Mouse (Mus musculus) liver, postnatal 0 days (tissue): Measurements from ENCODE around the gene Nat8f2. TPM values are rescaled to one million over a fixed set of nuclear protein-coding genes. Genes with fewer than 3 reads are reported as not detected.
"Not testable (repeated sequence)": the region's sequence is repeated elsewhere in the genome, so short reads cannot be mapped to it uniquely, and the experiment has no call there.

ENCODE experiments used
- ATAC-seq: fragments of 200-750 bp; cut with Nextera tagmentation; 2 replicates; pipeline ENCODE4 v1.8.0; 2017; ENCODE audit warnings: mild to moderate bottlenecking, moderate library complexity
- DNase-seq: peaks from one replicate; pipeline ENCODE4 v3.0.0-alpha.2; 2016
- H3K27ac ChIP-seq: fragments of 300-500 bp; sonication (generic); 2 replicates; pipeline ENCODE4 v1.5.1; 2014; ENCODE audit warnings: antibody characterized with exemption, moderate library complexity, mild to moderate bottlenecking, low read depth
- H3K27me3 ChIP-seq: fragments of 300-500 bp; sonication (generic); 2 replicates; pipeline ENCODE4 v1.6.1; 2014; ENCODE audit warnings: low read length, control low read depth, mixed read lengths; ENCODE audit not compliant: insufficient read depth
- H3K36me3 ChIP-seq: fragments of 300-500 bp; sonication (generic); replicated peaks from 2 replicates; pipeline ENCODE4 v1.6.1; 2014; ENCODE audit warnings: mild to moderate bottlenecking, control low read depth, low read length, moderate library complexity, mixed read lengths; ENCODE audit not compliant: insufficient read depth
- H3K4me1 ChIP-seq: fragments of 300-500 bp; sonication (generic); 2 replicates; pipeline ENCODE4 v1.6.1; 2014; ENCODE audit warnings: antibody characterized with exemption, mild to moderate bottlenecking, control low read depth; ENCODE audit not compliant: insufficient read depth
- H3K4me2 ChIP-seq: fragments of 300-500 bp; sonication (generic); 2 replicates; pipeline ENCODE4 v1.6.1; 2014; ENCODE audit warnings: low read depth, mild to moderate bottlenecking, low read length, moderate library complexity, mixed read lengths
- H3K4me3 ChIP-seq: fragments of 300-500 bp; sonication (generic); 2 replicates; pipeline ENCODE4 v1.5.1; 2014; ENCODE audit warnings: low read depth, low read length
- H3K9ac ChIP-seq: fragments of 300-500 bp; sonication (generic); replicated peaks from 2 replicates; pipeline ENCODE4 v1.6.1; 2014; ENCODE audit warnings: mild to moderate bottlenecking, moderate library complexity
- H3K9me3 ChIP-seq: fragments of 300-500 bp; sonication (generic); 2 replicates; pipeline ENCODE4 v1.6.1; 2016; ENCODE audit warnings: mild to moderate bottlenecking, control low read depth, low read length, mixed read lengths
- CTCF ChIP-seq: sonication (generic); IDR thresholded peaks from 2 replicates; pipeline ENCODE4 v1.5.1; 2016; ENCODE audit warnings: antibody characterized with exemption, low read depth
- EP300 ChIP-seq: IDR thresholded peaks from 2 replicates; pipeline ENCODE4 v1.6.1; 2016; ENCODE audit warnings: antibody characterized with exemption, low read depth, mild to moderate bottlenecking
- WGBS: fragments of 180-500 bp; shearing (Covaris S2); extraction: QIAGEN DNeasy Blood & Tissue Kit; methylation state at CpG from one replicate; pipeline ENCODE4 v1.1.7; 2014; ENCODE audit not compliant: insufficient replicate concordance; 5-methylcytosine and 5-hydroxymethylcytosine counted together
- polyA plus RNA-seq: library from polyadenylated mRNA; unstranded; fragments of >200 nt; fragmentation: Nextera tagmentation; extraction: Ambion mirVana; gene quantifications from 2 replicates; pipeline ENCODE4 v1.2.1, GENCODE M21; 2015

Nat8f2 gene
- polyA plus RNA-seq, 1 experiment from 2014 or later = 1.7 TPM

DNA sequence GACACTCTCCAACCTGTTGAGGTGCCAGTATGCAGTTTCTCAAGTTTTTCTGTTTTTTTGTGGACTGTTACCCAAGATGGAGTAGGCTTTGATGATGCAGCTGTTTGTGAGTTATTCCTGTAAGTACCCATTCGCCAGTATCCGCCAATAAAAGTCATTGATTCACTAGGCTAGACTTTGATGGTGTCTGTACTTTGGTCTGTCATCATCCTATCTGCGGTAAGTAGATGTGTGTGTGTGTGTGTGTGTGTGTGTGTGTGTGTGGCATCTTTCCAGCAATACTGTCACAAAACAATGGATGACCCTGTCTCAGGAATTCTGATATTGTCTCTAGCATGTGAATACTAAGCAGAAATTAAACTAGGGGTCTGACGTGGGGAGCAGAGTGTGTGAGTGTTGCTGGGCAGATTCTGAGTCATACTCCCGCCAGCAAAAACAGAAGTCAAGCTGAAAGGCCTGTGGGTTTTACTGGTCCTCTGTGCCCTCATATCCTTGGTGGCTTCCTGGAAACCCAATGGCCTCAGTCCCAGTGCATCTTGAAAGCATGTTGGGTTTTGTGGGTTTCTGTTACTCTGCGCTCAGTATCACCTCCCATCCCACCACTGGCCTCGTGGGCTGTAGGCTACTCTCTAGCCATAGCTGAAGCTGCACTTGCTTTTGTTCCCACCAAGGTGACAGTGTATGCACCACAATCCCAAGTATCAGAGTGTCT, 17.7 kb downstream of the Nat8f2 start:
- H3K4me3 ChIP-seq = no peak overlapping the region
- DNase-seq (peak; percentile 35), ATAC-seq (peak; percentile 76)
- H3K27me3 ChIP-seq = no peaks in the 10 kb centered on the region
- H3K9me3 ChIP-seq = no peaks in the 10 kb centered on the region
- no peak for TF ChIP-seq EP300
- TF ChIP-seq CTCF = no peak
- WGBS = 46% methylated on average over 7 of the region's 7 CpGs
- peaks cover 11% of the 10 kb centered on the region; the same call in 1 of the 2 replicates for H3K4me1 ChIP-seq
- H3K9ac ChIP-seq = no peak overlapping the region
- no peak overlapping the region; the same call in 1 of the 2 replicates for H3K27ac ChIP-seq
- no peak overlapping the region for H3K4me2 ChIP-seq
- no peaks in the 10 kb centered on the region for H3K36me3 ChIP-seq

DNA sequence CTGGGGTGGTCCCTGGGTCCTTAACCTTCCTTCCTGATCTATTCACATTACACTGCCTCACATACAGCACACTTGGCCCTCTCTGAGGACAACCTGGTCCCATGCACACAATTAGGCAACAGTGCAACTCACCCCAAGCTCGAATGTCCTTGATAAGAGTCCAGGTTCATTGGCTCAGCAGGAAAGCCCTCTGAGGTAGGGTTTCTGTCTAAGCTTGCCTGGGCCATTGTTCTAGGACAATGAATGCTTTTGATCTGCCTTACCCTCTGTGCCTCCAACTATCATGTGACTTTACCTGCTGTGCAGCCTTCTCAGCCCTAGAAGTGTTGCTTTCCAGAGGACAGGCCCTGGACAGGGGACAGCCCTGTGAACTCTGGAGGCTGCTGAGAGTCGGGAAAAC, 19.7 kb downstream of the Nat8f2 start:
- no peak overlapping the region for H3K9ac ChIP-seq
- H3K36me3 ChIP-seq = no peaks in the 10 kb centered on the region
- H3K4me2 ChIP-seq = no peak overlapping the region
- 27% methylated on average over 2 of the region's 2 CpGs for WGBS
- H3K27ac ChIP-seq = no peak overlapping the region; the same call in 1 of the 2 replicates
- H3K27me3 ChIP-seq = no peaks in the 10 kb centered on the region
- H3K4me1 ChIP-seq = peaks cover 11% of the 10 kb centered on the region; the same call in 1 of the 2 replicates
- peak; percentile 19 for DNase-seq
- peak; percentile 75 for ATAC-seq
- no peaks in the 10 kb centered on the region for H3K9me3 ChIP-seq
- H3K4me3 ChIP-seq = no peak overlapping the region
- TF ChIP-seq EP300 = no peak
- TF ChIP-seq CTCF = no peak

DNA sequence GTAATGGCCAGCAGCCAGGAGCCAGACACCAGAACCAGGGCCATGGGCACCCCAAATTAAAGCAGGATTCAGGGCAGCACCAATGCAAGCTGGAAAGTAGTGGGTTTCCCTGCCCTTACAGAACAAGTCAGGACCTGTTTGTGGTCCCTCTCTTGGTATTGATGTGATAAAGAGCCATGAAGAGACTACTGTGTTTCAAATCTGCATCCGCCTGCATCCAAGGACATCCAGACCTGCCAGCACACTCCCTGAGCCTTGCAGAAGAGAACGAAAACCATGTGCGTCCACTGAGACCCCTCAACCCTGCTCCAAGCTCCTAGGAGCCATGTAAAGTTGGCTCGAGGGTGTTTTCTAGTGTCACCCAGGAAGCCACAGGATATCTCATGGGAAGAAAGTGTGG, 20.8 kb downstream of the Nat8f2 start:
- Histone ChIP-seq H3K9me3 (no peaks in the 10 kb centered on the region), H3K27me3 (no peaks in the 10 kb centered on the region), H3K27ac (no peak overlapping the region), H3K4me3 (no peak overlapping the region), H3K4me2 (no peak overlapping the region), H3K36me3 (no peaks in the 10 kb centered on the region), H3K9ac (no peak overlapping the region), H3K4me1 (peaks cover 11% of the 10 kb centered on the region; the same call in 1 of the 2 replicates)
- TF ChIP-seq EP300 = no peak
- TF ChIP-seq CTCF = no peak
- ATAC-seq = no peak
- WGBS = 75% methylated on average over 4 of the region's 4 CpGs
- no peak for DNase-seq

DNA sequence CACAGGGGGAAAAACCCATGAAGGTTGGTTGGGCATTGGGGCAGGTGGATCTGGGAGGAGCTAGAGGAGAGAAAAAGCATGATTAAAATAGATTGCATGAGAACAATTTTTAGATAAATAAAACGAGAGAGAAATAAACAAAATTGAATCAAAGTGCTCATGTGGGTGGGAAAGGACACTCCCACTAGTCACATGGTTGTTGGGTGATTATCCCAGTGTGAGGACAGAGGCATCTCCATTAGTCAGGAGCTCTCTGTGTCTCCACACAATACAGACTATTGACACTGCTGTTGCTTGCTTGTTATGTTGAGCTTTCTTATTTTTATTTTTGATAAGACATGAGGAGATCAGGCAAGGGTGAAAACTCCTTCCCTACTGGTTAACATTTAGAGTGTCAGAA, 22.0 kb downstream of the Nat8f2 start:
- TF ChIP-seq EP300 = no peak
- TF ChIP-seq CTCF = no peak
- Histone ChIP-seq H3K27ac (no peak overlapping the region), H3K4me2 (no peak overlapping the region), H3K36me3 (no peaks in the 10 kb centered on the region), H3K27me3 (no peaks in the 10 kb centered on the region), H3K9ac (no peak overlapping the region), H3K4me1 (peaks cover 11% of the 10 kb centered on the region; the same call in 1 of the 2 replicates), H3K4me3 (no peak overlapping the region), H3K9me3 (no peaks in the 10 kb centered on the region)
- ATAC-seq (no peak), DNase-seq (no peak)
- WGBS = 44% methylated on average over 1 of the region's 1 CpGs

DNA sequence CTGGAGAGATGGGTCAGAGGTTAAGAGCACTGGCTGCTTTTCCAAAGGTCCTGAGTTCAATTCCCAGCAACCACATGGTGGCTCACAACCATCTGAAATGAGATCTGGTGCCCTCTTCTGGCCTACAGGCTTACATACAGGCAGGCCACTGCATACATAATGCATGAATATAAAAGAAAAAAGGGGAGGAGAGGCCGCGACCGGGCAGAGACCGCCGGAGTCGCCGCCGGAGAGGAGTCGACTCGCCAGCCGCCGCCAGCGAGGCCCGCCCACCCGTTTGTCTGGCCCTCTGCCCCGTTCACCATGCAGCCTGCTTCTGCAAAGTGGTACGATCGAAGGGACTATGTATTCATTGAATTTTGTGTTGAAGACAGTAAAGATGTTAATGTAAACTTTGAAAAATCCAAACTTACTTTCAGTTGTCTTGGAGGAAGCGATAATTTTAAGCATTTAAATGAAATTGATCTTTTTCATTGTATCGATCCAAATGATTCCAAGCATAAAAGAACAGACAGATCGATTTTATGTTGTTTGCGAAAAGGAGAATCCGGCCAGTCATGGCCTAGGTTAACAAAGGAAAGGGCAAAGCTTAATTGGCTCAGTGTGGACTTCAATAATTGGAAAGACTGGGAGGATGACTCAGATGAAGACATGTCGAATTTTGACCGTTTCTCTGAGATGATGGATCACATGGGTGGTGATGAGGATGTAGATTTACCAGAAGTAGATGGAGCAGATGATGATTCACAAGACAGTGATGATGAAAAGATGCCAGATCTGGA, 25.1 kb downstream of the Nat8f2 start:
- ATAC-seq, DNase-seq, H3K4me2 ChIP-seq, H3K4me3 ChIP-seq, H3K9ac ChIP-seq, H3K36me3 ChIP-seq, H3K27me3 ChIP-seq, H3K4me1 ChIP-seq, H3K27ac ChIP-seq, H3K9me3 ChIP-seq: not testable (repeated sequence)
- WGBS = 73% methylated on average over 25 of the region's 25 CpGs

DNA sequence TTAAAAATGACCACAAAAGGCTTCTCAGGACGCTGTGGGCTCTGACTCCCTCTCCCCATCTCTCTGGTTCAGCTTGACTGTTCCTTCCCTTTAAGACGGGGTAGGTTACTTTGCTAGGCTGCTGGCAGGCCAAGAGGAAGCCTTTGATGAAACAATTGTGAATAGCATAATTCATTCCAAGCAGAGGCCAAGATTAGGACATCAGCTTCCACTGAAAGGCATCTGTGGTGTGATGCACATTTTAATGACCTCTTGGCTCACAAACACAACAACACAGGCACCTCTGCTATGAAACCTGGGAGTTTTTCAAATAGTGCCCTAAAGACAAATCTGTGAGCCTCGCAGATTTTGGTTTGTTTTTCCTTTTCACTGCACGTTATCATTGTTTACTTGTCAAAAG, 29.0 kb downstream of the Nat8f2 start:
- Histone ChIP-seq H3K9ac (no peak overlapping the region), H3K4me3 (no peak overlapping the region), H3K4me2 (no peak overlapping the region), H3K9me3 (no peaks in the 10 kb centered on the region), H3K4me1 (no peaks in the 10 kb centered on the region), H3K27me3 (no peaks in the 10 kb centered on the region), H3K27ac (no peak overlapping the region), H3K36me3 (no peaks in the 10 kb centered on the region)
- DNase-seq = no peak
- no peak for TF ChIP-seq EP300
- no peak for TF ChIP-seq CTCF
- ATAC-seq = no peak
- 53% methylated on average over 4 of the region's 4 CpGs for WGBS
